Mouse (Mus musculus) neural tube, embryonic 12.5 days (tissue): Measurements from ENCODE around the gene Krba1. TPM values are rescaled to one million over a fixed set of nuclear protein-coding genes. Genes with fewer than 3 reads are reported as not detected.

Experiments used
- ATAC-seq: fragments of 200-750 bp; cut with Nextera tagmentation; 2 replicates; pipeline ENCODE4 v1.8.0; 2017; ENCODE audit warnings: low read depth, mild to moderate bottlenecking, moderate TSS enrichment, moderate library complexity; ENCODE audit not compliant: low FRiP score
- H3K27ac ChIP-seq: fragments of 300-500 bp; sonication (generic); 2 replicates; pipeline ENCODE4 v1.5.1; 2016
- H3K27me3 ChIP-seq: fragments of 300-500 bp; sonication (generic); replicated peaks from 2 replicates; pipeline ENCODE4 v1.6.1; 2016; ENCODE audit warnings: mild to moderate bottlenecking
- H3K36me3 ChIP-seq: fragments of 300-500 bp; sonication (generic); 2 replicates; pipeline ENCODE4 v1.6.1; 2016; ENCODE audit warnings: mild to moderate bottlenecking
- H3K4me1 ChIP-seq: fragments of 300-500 bp; sonication (generic); 2 replicates; pipeline ENCODE4 v1.6.1; 2016
- H3K4me2 ChIP-seq: fragments of 300-500 bp; sonication (generic); replicated peaks from 2 replicates; pipeline ENCODE4 v1.6.1; 2016; ENCODE audit warnings: mild to moderate bottlenecking
- H3K4me3 ChIP-seq: fragments of 300-500 bp; sonication (generic); 2 replicates; pipeline ENCODE4 v1.5.1; 2016
- H3K9ac ChIP-seq: fragments of 300-500 bp; sonication (generic); 2 replicates; pipeline ENCODE4 v1.6.1; 2016; ENCODE audit warnings: mild to moderate bottlenecking
- H3K9me3 ChIP-seq: fragments of 300-500 bp; sonication (generic); 2 replicates; pipeline ENCODE4 v1.6.1; 2016; ENCODE audit warnings: mild to moderate bottlenecking
- WGBS: fragments of 180-500 bp; shearing (Covaris S2); methylation state at CpG from one replicate; pipeline ENCODE4 v1.1.7; 2016; 5-methylcytosine and 5-hydroxymethylcytosine counted together
- polyA plus RNA-seq: library from polyadenylated mRNA; unstranded; fragments of >200 nt; fragmentation: Nextera tagmentation; extraction: Ambion mirVana; gene quantifications from 2 replicates; pipeline ENCODE4 v1.2.1, GENCODE M21; 2016

The Krba1 gene
- 26.3 and 27.4 TPM in 2 replicates for polyA plus RNA-seq

DNA sequence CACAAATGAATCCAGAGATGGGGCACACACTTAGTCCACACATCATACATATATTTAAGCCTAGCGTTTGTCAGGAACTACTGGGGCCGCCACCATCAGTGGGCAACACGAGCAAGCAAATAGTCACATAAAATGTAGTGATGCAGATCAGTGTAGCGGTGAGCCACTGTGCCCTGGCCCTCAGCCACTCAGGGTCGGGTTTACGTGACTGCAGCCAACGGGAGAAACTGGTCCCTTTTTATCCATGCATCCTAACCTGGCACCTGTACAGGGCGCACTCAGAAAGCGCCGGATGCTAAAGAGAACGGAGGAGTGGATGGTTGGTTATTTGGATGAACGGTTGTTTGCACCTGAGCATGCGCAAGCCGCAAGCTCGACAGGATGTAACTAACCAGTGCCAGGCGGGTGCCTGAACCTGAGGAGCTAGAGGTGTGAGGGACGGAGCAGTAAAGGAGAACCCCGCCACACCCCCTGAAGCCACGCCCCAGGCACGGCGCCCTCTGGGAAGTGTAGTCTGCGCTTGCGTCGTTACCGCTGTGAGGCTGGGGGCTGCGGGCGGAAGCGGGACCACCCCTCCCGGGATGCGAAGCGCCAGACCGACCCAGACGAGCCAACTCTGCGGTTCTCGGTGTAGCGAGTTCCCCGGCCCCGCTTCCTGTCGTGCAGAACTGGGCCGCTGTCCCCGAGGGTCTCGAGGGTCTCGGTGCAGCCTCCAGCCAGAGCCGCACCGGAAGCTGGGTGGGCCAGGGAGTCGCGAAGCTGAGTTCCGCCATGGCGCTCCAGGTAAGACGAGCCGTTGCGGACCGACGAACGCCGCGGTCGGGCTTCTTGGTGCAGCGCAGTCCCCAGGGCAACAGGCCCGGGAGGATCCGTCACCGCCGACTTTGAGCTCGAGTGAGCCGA, at the start of gene Krba1:
Gene Krba1 (plus strand): TSS at position 482 of the 903 bp plus-strand sequence.
- Histone ChIP-seq H3K36me3 (no peaks in the 10 kb centered on the region), H3K9ac (peak within 1 kb of the TSS; percentile 70), H3K27me3 (no peaks in the 10 kb centered on the region), H3K4me3 (peak within 1 kb of the TSS; percentile 76), H3K4me2 (peak within 1 kb of the TSS; percentile 68), H3K9me3 (no peaks in the 10 kb centered on the region), H3K4me1 (peaks cover 20% of the 10 kb centered on the region), H3K27ac (peak within 1 kb of the TSS; percentile 32; the same call in 1 of the 2 replicates)
- WGBS, result 1% methylated on average over 65 of the region's 65 CpGs
- ATAC-seq, result peak; percentile 96

DNA sequence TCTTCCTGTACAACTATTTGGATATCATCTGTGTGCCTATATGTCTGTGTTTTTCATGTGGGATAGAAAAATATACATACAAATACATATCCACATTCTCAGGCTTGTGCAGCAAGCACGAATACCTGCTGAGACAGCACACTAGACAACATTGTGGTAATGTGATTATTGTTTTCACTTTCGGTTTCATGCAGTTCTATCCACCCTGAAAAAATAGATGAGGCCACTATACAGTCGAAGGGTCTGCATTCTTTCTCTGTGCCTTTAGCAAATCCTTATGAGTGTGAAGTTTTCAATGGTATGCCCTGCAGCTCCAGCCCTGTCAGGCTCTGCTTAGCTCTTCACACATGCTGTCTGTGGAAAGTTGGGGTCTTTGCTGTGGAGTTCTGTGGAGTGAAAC, 36.5 kb upstream of the Krba1 start:
- WGBS, result 77% methylated on average over 3 of the region's 3 CpGs
- no peak overlapping the region for H3K9ac ChIP-seq
- H3K27ac ChIP-seq, result no peak overlapping the region
- ATAC-seq, result no peak
- H3K4me3 ChIP-seq, result no peak overlapping the region
- no peaks in the 10 kb centered on the region for H3K27me3 ChIP-seq
- H3K4me2 ChIP-seq, result no peak overlapping the region
- H3K9me3 ChIP-seq, result no peaks in the 10 kb centered on the region
- no peaks in the 10 kb centered on the region for H3K36me3 ChIP-seq
- no peaks in the 10 kb centered on the region for H3K4me1 ChIP-seq

DNA sequence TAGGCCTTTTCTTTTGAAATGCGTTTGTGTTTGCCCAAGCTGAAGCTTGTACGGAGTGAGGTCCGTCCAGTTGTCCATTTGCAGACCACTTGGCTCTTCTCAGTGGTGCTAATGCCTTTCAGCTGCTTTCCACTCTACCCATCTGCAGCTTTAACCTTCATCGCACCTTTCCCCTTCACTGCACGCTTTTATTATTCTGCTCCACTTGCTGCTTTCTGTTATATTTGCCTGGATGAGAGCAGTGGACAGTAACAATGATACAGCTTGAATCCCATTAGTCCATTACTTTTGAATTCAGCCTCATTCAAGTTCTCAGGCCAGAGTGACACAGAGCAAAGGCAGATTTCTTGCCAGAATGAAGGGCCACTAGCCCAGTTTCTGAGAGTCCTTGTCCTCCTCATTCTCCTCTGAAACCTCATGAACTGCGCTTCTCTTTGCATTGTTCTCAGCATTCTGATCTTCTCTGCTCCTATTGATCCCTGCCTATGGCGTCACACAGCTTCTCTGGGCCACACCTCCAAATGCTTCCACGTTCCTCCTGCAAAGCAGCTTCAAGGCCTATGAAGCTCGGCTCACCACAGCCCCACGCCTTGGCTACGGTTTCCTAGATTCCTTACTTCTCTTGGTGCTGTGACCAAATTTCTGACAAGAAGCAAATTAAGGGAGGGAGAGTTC, 28.9 kb upstream of the Krba1 start:
- Histone ChIP-seq H3K27ac (no peak overlapping the region), H3K9ac (no peak overlapping the region), H3K4me3 (no peak overlapping the region), H3K9me3 (no peaks in the 10 kb centered on the region), H3K4me2 (no peak overlapping the region), H3K36me3 (no peaks in the 10 kb centered on the region), H3K4me1 (peaks cover 5% of the 10 kb centered on the region; the same call in 1 of the 2 replicates), H3K27me3 (no peaks in the 10 kb centered on the region)
- ATAC-seq, result no peak
- WGBS, result 47% methylated on average over 11 of the region's 11 CpGs

DNA sequence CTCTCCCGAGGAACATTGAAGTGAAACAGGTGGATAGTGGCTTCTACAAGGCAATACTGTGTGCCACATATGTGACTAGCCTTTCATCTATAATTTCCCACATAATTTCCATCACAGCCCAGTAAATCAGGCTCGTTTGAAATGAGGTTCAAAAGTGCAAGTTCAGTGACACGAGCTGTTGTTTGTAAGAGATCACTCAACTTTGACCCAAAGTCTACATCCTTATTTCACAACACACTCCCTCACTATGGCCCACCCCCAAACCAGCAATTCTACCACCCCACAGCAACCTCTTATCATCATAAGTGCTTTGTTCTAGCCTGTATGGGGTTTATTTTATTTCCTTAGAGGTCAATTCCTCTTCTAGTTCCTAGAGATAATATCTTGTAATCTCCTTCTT, 7.2 kb upstream of the Krba1 start:
- Histone ChIP-seq H3K27ac (no peak overlapping the region), H3K4me1 (no peaks in the 10 kb centered on the region), H3K27me3 (no peaks in the 10 kb centered on the region), H3K4me2 (no peak overlapping the region), H3K4me3 (no peak overlapping the region), H3K9me3 (no peaks in the 10 kb centered on the region), H3K9ac (no peak overlapping the region), H3K36me3 (no peaks in the 10 kb centered on the region)
- WGBS, result 75% methylated on average over 3 of the region's 3 CpGs
- no peak for ATAC-seq

DNA sequence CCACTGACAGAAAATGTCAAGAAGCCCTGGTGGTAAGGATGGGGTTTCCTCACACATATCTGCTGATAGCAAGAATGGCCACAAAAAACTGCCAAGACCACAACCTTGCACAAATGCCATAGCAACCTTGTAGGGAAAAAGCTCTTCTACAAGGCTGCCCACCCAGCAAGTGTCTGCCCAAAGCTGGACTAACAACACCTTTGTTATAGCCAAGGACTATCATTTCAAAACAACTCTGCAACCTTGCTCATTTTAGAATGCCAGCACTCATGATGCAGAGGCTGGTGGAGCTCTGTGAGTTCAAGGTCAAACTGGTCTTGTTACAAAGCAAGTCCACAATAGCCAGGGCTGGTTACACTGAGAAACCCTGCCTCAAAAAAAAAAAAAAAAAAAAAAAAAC, 1.6 kb upstream of the Krba1 start:
- H3K27ac ChIP-seq, result no peak overlapping the region
- no peaks in the 10 kb centered on the region for H3K27me3 ChIP-seq
- H3K9ac ChIP-seq, result no peak overlapping the region
- ATAC-seq, result no peak
- no peak overlapping the region for H3K4me3 ChIP-seq
- H3K36me3 ChIP-seq, result no peaks in the 10 kb centered on the region
- peaks cover 20% of the 10 kb centered on the region for H3K4me1 ChIP-seq
- H3K4me2 ChIP-seq, result no peak overlapping the region
- H3K9me3 ChIP-seq, result no peaks in the 10 kb centered on the region

DNA sequence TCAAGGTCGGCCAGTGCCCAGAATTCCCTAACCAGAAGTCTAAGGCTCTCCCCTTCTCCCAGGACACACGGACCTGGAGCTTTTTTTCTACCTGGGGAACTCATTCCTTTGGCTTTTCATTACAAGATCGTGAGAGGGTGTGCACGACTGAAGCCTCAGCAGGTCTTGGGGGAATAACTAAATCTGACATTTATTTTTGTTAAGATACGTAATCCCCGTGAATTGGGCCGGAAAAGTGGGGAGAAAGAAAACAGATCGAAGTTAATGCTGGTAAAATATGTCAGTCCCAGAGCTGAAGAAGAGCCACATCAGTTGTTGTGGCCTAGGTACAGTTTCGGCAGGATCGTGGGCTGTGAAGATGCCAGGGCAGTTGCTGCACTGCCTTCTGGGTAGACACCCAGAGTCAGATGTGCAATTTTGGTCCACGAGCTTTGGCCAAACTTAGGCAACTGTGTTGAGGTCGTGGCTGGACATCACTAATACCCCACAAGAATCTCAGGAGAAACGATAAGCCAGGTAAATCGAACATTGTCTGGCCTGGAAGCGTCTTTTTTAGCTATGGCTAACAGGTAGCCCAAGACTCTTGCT, 716 bp downstream of the Krba1 start:
- Histone ChIP-seq H3K4me2 (peak overlapping the region; percentile 68), H3K9me3 (no peaks in the 10 kb centered on the region), H3K4me3 (peak overlapping the region; percentile 76), H3K27me3 (no peaks in the 10 kb centered on the region), H3K36me3 (no peaks in the 10 kb centered on the region), H3K4me1 (peaks cover 20% of the 10 kb centered on the region), H3K9ac (peak overlapping the region; percentile 70), H3K27ac (no peak overlapping the region)
- no peak for ATAC-seq
- 36% methylated on average over 15 of the region's 15 CpGs for WGBS

DNA sequence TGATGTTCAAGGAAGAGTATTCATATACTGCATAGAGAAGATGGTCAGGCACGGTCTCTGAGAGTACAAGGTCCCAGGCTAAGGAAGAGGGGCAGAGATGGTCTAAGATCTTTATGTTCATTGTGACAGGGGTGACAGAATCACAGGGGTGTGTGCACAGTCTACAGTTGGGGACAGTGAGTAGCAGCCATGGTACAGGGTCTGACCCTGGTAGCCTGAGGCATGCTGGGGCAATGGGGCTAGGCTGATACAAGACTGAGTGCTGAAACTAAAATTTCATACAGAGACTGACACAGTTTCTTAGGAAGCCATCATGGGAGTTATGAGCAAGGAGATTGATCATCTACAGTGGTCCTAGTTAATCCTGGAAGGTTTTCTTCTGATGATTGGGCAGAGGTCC, 1.3 kb downstream of the Krba1 start:
- Histone ChIP-seq H3K4me1 (peaks cover 20% of the 10 kb centered on the region), H3K4me2 (peak overlapping the region; percentile 68), H3K27me3 (no peaks in the 10 kb centered on the region), H3K4me3 (peak overlapping the region; percentile 76; the same call in 1 of the 2 replicates), H3K36me3 (no peaks in the 10 kb centered on the region), H3K27ac (no peak overlapping the region), H3K9ac (peak overlapping the region; percentile 70), H3K9me3 (no peaks in the 10 kb centered on the region)
- WGBS, result 98% methylated on average over 1 of the region's 1 CpGs
- no peak for ATAC-seq

DNA sequence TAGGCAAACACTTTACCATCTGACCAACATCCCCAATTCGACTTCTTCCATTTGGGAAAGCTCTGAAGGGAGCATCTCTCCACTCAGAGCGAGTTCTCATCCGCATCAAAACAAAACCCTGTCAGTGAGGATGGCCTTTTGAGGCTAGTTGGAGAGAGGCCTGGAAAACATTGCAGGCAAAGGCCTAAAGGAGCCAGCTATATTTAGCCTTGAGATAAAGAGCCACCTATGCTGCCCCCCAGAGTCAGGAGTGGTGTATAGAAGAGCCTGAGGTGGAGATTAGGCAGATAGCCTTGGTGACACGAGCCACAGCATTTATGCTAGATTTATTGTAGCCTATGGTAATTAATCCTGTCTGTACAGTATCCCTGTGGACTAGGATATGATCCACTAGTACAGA, 1.9 kb downstream of the Krba1 start:
- H3K4me2 ChIP-seq, result peak overlapping the region; percentile 68

DNA sequence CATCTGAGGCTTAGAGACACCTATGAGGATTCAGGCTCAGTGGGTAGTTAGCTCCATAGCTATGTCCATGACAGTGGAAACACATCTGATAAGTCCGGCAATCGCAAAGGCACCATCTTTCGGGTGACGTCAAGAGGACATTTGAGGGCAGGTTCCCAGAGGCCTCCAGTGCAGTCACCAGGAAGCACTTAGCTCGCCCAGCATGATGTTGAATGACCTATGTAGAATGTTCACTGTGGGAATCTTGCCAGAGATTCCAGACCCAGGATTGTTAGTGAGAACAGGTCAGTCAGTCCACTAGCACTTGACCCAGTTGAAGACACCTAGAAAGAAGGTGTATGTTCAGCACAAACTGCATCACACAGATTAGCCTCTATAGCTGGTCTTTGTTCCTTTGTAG, 4.5 kb downstream of the Krba1 start:
- Histone ChIP-seq H3K27me3 (no peaks in the 10 kb centered on the region), H3K4me3 (no peak overlapping the region), H3K9me3 (no peaks in the 10 kb centered on the region), H3K36me3 (peaks cover 15% of the 10 kb centered on the region), H3K27ac (no peak overlapping the region), H3K4me2 (no peak overlapping the region), H3K9ac (no peak overlapping the region), H3K4me1 (peaks cover 19% of the 10 kb centered on the region)
- ATAC-seq, result no peak
- WGBS, result 94% methylated on average over 5 of the region's 5 CpGs

More for the DNA sequence above, 1.9 kb downstream of the Krba1 start:
- Histone ChIP-seq H3K9ac (no peak overlapping the region), H3K27ac (no peak overlapping the region), H3K27me3 (no peaks in the 10 kb centered on the region), H3K36me3 (no peaks in the 10 kb centered on the region), H3K4me3 (no peak overlapping the region), H3K9me3 (no peaks in the 10 kb centered on the region), H3K4me1 (peaks cover 20% of the 10 kb centered on the region)
- no peak for ATAC-seq
- WGBS, result 64% methylated on average over 4 of the region's 4 CpGs

DNA sequence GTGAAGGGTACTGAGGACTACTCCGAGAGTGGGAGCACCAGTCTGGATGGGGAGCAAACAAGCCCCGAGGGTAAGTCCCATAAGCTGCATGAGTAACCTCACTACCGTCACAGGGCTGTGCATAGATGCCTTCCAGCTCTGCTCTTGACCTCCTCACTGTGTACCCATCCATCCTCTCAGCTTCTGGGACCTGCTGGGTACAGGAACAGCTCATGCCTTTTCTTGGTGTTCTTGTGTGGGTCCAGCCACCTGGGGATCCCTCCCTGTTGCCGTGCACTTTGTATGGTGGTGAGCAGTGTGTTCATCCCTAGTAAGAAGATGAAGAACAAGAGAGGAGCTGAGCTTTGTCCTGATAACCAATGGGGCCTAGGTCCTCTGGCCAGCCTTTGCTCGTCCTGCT, 8.7 kb downstream of the Krba1 start:
- WGBS, result 96% methylated on average over 5 of the region's 5 CpGs
- Histone ChIP-seq H3K4me2 (no peak overlapping the region), H3K4me3 (no peak overlapping the region), H3K9ac (no peak overlapping the region), H3K4me1 (no peaks in the 10 kb centered on the region), H3K9me3 (no peaks in the 10 kb centered on the region), H3K36me3 (peaks cover 57% of the 10 kb centered on the region), H3K27ac (no peak overlapping the region), H3K27me3 (no peaks in the 10 kb centered on the region)
- ATAC-seq, result no peak

DNA sequence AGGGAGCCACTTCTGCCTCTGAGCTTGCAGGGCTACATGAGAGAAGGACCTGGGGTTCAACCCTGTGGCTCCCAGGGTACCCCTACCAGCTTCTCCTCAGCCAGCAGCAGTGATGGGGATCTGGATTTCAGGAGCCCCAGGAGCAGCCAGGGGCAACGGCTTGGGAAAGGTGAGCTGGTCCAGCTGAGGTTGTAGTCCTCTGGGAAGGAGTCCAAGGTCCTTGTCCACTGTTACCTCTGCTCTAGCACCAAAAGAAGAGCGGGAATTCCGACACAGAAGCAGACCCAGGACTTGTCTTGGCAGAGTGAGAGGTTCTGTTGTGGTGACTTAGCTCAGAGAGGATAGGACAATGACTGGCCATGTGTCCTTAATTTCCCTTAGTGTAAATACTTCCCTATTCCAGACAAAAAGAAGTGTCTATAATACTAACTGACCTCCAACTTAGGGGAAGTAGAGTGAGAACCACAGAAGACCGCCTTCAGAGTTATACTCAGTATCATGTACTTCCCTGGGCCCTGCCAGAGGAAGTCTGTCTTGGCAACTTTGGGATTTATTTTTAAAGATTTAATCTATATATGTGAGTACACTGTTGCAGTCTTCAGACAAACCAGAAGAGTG, 14.4 kb downstream of the Krba1 start:
- Histone ChIP-seq H3K9ac (no peak overlapping the region), H3K4me1 (no peaks in the 10 kb centered on the region), H3K9me3 (no peaks in the 10 kb centered on the region), H3K4me3 (no peak overlapping the region), H3K36me3 (peaks cover 99% of the 10 kb centered on the region), H3K27me3 (no peaks in the 10 kb centered on the region), H3K4me2 (no peak overlapping the region), H3K27ac (no peak overlapping the region)
- ATAC-seq, result no peak
- 96% methylated on average over 4 of the region's 4 CpGs for WGBS

DNA sequence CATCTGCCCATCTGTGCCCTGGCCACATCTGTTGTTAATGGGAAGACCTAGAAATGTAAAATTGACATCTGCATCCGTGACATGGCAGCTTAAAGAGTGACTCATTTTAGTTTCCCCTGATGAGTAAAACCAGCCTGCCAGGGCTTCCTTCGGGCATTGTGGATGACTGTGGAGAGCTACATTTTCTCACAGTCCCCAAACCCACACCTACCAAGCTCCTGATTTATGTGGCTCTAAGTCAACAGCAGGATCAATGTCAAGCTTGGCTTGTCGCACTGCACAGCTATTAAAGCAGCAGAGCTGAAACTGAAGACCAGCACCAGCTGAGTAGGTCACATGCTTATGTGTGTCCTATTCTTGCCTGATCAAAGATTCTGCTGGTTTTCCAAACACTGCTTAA, 15.2 kb downstream of the Krba1 start:
- Histone ChIP-seq H3K9ac (no peak overlapping the region), H3K4me1 (no peaks in the 10 kb centered on the region), H3K27ac (no peak overlapping the region), H3K9me3 (no peaks in the 10 kb centered on the region), H3K4me3 (no peak overlapping the region), H3K4me2 (no peak overlapping the region), H3K27me3 (no peaks in the 10 kb centered on the region), H3K36me3 (peaks cover 99% of the 10 kb centered on the region)
- no peak for ATAC-seq
- 82% methylated on average over 3 of the region's 3 CpGs for WGBS
